In genomic region chr7:131881876-131882615, GRCm38 (mm10) we compare ENCODE assay signal across 9 mouse cellular contexts.
DNase-seq lines count a peak whose midpoint lies in the region; ATAC-seq and TF ChIP-seq lines count a peak whose summit lies in the region.
"Had no signal": no experiment of that assay in that cellular context is flagged by ENCODE, and none has a peak within 500 bp of the region (broad histone marks: within the 10 kb centered on the region; RNA-seq: fewer than 3 reads in every experiment).

No protein-coding gene starts in this region.

- no peaks in the 10 kb centered on the region for H3K36me3 ChIP-seq in CH12.LX (replicated peaks in 1 of 2; ENCODE audit: control insufficient read depth in 1 of 2, insufficient read depth in 1 of 2, low read length in 1 of 2)
- H3K36me3 ChIP-seq in lung, embryonic 16.5 days (ENCODE audit: control insufficient read depth, insufficient read depth, low read length), result no peaks in the 10 kb centered on the region
- H3K36me3 ChIP-seq: limb, embryonic 15.5 days had no signal

- in situ Hi-C loops in CH12.LX (cut with MboI; ENCODE audit: low pct_ligation_motif_present, low pct_unique_long_range_greater_than_20kb, low sequenced_read_pairs), result loop anchor here (10.0 to 25.0 kb wide), 2 partner anchors 347 to 655 kb away; no protein-coding TSS in a partner anchor

- dilution Hi-C loops in CH12.LX (cut with MboI; ENCODE audit: extremely low pct_ligation_motif_present, extremely low pct_unique_long_range_greater_than_20kb, low sequenced_read_pairs), result no loop called here

- peak; percentile 56 for ATAC-seq in lung, embryonic 16.5 days (ENCODE audit: low read depth)

- no peak overlapping the region for H3K4me2 ChIP-seq in CH12.LX (ENCODE audit: insufficient read depth, low read depth, poor library complexity, severe bottlenecking)
- 0 out of 2 replicates have a peak overlapping the region, but pooled peaks have one; percentile 10 for H3K4me2 ChIP-seq in lung, embryonic 16.5 days (ENCODE audit: low read depth, low read length)
- H3K4me2 ChIP-seq: limb, embryonic 15.5 days had no signal

- TF ChIP-seq RAD21 in CH12.LX (IDR thresholded peaks at IDR 0.05; ENCODE audit: low read depth, low read length), result peak; percentile 89

- DNase-seq in CH12.LX (ENCODE audit: extremely low read depth), result peak; percentile 37
- DNase-seq in adrenal gland, adult 18-20 months (ENCODE audit: low spot score in 2 of 2), result peak; percentile 81 to 83
- DNase-seq in gastrocnemius, postnatal 4 days (ENCODE audit: low spot score in 2 of 2), result peak; percentile 67 to 69
- DNase-seq in layer of hippocampus, adult 18-20 months (ENCODE audit: low spot score in 2 of 2), result peak; percentile 43 to 74
- DNase-seq in right cerebral cortex, adult 18-20 months, result peak; percentile 59
- DNase-seq in urinary bladder, adult 2 months (ENCODE audit: low spot score), result peak; percentile 62

- peaks cover 89% of the 10 kb centered on the region for H3K27me3 ChIP-seq in CH12.LX (replicated peaks)
- no peaks in the 10 kb centered on the region for H3K27me3 ChIP-seq in lung, embryonic 16.5 days (ENCODE audit: control insufficient read depth, insufficient read depth, low read depth, low read length)

- H3K79me2 ChIP-seq in CH12.LX (replicated peaks; ENCODE audit: control insufficient read depth, extremely low read depth, insufficient read depth, poor library complexity, severe bottlenecking), result no peaks in the 10 kb centered on the region

- no peaks in the 10 kb centered on the region for H3K9me3 ChIP-seq in CH12.LX (replicated peaks; ENCODE audit: low read length)
- no peaks in the 10 kb centered on the region for H3K9me3 ChIP-seq in lung, embryonic 16.5 days (ENCODE audit: control insufficient read depth, low read length)
- H3K9me3 ChIP-seq: limb, embryonic 15.5 days had no signal

- H3K27ac ChIP-seq in CH12.LX (ENCODE audit: insufficient read depth, low read depth), result no peak overlapping the region
- H3K27ac ChIP-seq in cortical plate, adult 2 months (ENCODE audit: insufficient read depth, low read length), result no peak overlapping the region
- peak overlapping the region; percentile 64 for H3K27ac ChIP-seq in lung, embryonic 16.5 days (ENCODE audit: low read length)
- H3K27ac ChIP-seq: limb, embryonic 15.5 days had no signal

- no peak overlapping the region for H3K9ac ChIP-seq in CH12.LX (ENCODE audit: insufficient read depth, low read depth)
- no peak overlapping the region for H3K9ac ChIP-seq in lung, embryonic 16.5 days (ENCODE audit: low read length)
- H3K9ac ChIP-seq: limb, embryonic 15.5 days had no signal

- H3K4me3 ChIP-seq in CH12.LX (replicated peaks in 1 of 3; ENCODE audit: low read depth in 2 of 3, low read length in 2 of 3, poor library complexity in 1 of 3), result no peak overlapping the region
- no peak overlapping the region for H3K4me3 ChIP-seq in cortical plate, adult 2 months (ENCODE audit: insufficient read depth, low read length)
- no peak overlapping the region for H3K4me3 ChIP-seq in lung, embryonic 16.5 days (ENCODE audit: low read length)
- H3K4me3 ChIP-seq: limb, embryonic 15.5 days had no signal

- H3K4me1 ChIP-seq in CH12.LX (ENCODE audit: control insufficient read depth in 1 of 2, insufficient read depth in 2 of 2), result no peaks in the 10 kb centered on the region
- H3K4me1 ChIP-seq in cortical plate, adult 2 months (ENCODE audit: control insufficient read depth, insufficient read depth, low read length), result no peaks in the 10 kb centered on the region
- H3K4me1 ChIP-seq in lung, embryonic 16.5 days (replicated peaks; ENCODE audit: control insufficient read depth, insufficient read depth, low read length), result peaks cover 6% of the 10 kb centered on the region; the same call in 1 of the 2 replicates
- H3K4me1 ChIP-seq: limb, embryonic 15.5 days had no signal

- peak; percentile 89 to 90 for TF ChIP-seq CTCF in CH12.LX (conservative IDR thresholded peaks at IDR 0.05 in 1 of 2, IDR thresholded peaks at IDR 0.05 in 1 of 2; ENCODE audit: low read depth in 2 of 2, low read length in 2 of 2)
- TF ChIP-seq CTCF in cortical plate, adult 2 months (IDR thresholded peaks at IDR 0.05; ENCODE audit: extremely low read depth, insufficient read depth, low read length), result peak; percentile 92

- no peak for TF ChIP-seq POLR2A in CH12.LX (IDR thresholded peaks at IDR 0.05; ENCODE audit: low read depth, low read length)
- no peak for TF ChIP-seq POLR2A in cortical plate, adult 2 months (IDR thresholded peaks at IDR 0.05; ENCODE audit: extremely low read depth, insufficient read depth, low read length)

- 51% methylated on average over 5 of the region's 5 CpGs for whole genome bisulfite sequencing in lung, embryonic 16.5 days

- no peak for TF ChIP-seq EP300 in CH12.LX (IDR thresholded peaks at IDR 0.05; ENCODE audit: low read length)

TF ChIP-seq in CH12.LX, 34 proteins besides CTCF, POLR2A, EP300 and RAD21:
- peak; percentile 37; the same call in 1 of the 2 replicates for TF ChIP-seq NELFE (IDR thresholded peaks at IDR 0.05; ENCODE audit: low read depth, low read length)
- no peak for TF ChIP-seq MAZ (IDR thresholded peaks at IDR 0.05; ENCODE audit: low read depth, low read length)
- TF ChIP-seq SMC3 (IDR thresholded peaks at IDR 0.05; ENCODE audit: low read depth, low read length), result peak; percentile 85
- no peak for TF ChIP-seq UBTF (IDR thresholded peaks at IDR 0.05; ENCODE audit: low read depth, low read length)
- peak; percentile 29; the same call in 1 of the 2 replicates for TF ChIP-seq ZC3H11A (IDR thresholded peaks at IDR 0.05; ENCODE audit: low read depth, low read length)
- TF ChIP-seq TCF12 (IDR thresholded peaks at IDR 0.05; ENCODE audit: low read depth, low read length), result no peak
- no peak for TF ChIP-seq ZMIZ1 (IDR thresholded peaks at IDR 0.05; ENCODE audit: low read depth, low read length)
